In genomic region chr19:21991413-21991812, GRCm38 (mm10) we compare ENCODE assay signal across 20 mouse cellular contexts.
"Had no signal": no experiment of that assay in that cellular context is flagged by ENCODE, and none has a peak within 500 bp of the region (broad histone marks: within the 10 kb centered on the region; RNA-seq: fewer than 3 reads in every experiment).

No protein-coding gene starts in this region.

- H3K4me3 ChIP-seq: limb, embryonic 10.5 days; limb, embryonic 13.5 days; liver, embryonic 12.5 days; liver, embryonic 15.5 days; lung, embryonic 15.5 days; midbrain, embryonic 12.5 days; myocyte; neural tube, embryonic 13.5 days; stomach, embryonic 15.5 days had no signal

- H3K9ac ChIP-seq: limb, embryonic 13.5 days; liver, embryonic 12.5 days; liver, embryonic 15.5 days; lung, embryonic 15.5 days; midbrain, embryonic 12.5 days; neural tube, embryonic 13.5 days; stomach, embryonic 15.5 days had no signal

- H3K36me3 ChIP-seq: limb, embryonic 10.5 days; limb, embryonic 13.5 days; liver, embryonic 12.5 days; liver, embryonic 15.5 days; lung, embryonic 15.5 days; midbrain, embryonic 12.5 days; neural tube, embryonic 13.5 days; stomach, embryonic 15.5 days had no signal

- H3K9me3 ChIP-seq: limb, embryonic 10.5 days; limb, embryonic 13.5 days; liver, embryonic 12.5 days; liver, embryonic 15.5 days; lung, embryonic 15.5 days; midbrain, embryonic 12.5 days; neural tube, embryonic 13.5 days; stomach, embryonic 15.5 days had no signal

- H3K27me3 ChIP-seq: limb, embryonic 13.5 days; liver, embryonic 12.5 days; liver, embryonic 15.5 days; lung, embryonic 15.5 days; midbrain, embryonic 12.5 days; neural tube, embryonic 13.5 days; stomach, embryonic 15.5 days had no signal

- H3K27ac ChIP-seq: limb, embryonic 10.5 days; limb, embryonic 13.5 days; liver, embryonic 12.5 days; liver, embryonic 15.5 days; lung, embryonic 15.5 days; macrophage; midbrain, embryonic 12.5 days; neural tube, embryonic 13.5 days; stomach, embryonic 15.5 days had no signal

- DNase-seq: kidney, adult 9 months; kidney, postnatal 4 days; liver; retina, postnatal 1 day; right cerebral cortex, postnatal 25 days; spleen, adult 18-20 months; thymus, adult 18-20 months; thymus, postnatal 14 days; thymus, postnatal 4 days had no signal

- ATAC-seq: liver, embryonic 12.5 days; midbrain, embryonic 16.5 days had no signal

- H3K4me2 ChIP-seq: limb, embryonic 13.5 days; liver, embryonic 12.5 days; liver, embryonic 15.5 days; lung, embryonic 15.5 days; midbrain, embryonic 12.5 days; neural tube, embryonic 13.5 days; stomach, embryonic 15.5 days had no signal

- H3K4me1 ChIP-seq: limb, embryonic 10.5 days; limb, embryonic 13.5 days; liver, embryonic 12.5 days; liver, embryonic 15.5 days; lung, embryonic 15.5 days; midbrain, embryonic 12.5 days; neural tube, embryonic 13.5 days; stomach, embryonic 15.5 days had no signal
